Mouse (Mus musculus) olfactory bulb, adult 2 months (tissue): ENCODE data around the gene Zfr2.

ENCODE experiments used
- CTCF ChIP-seq: fragments of 200-500 bp; IDR thresholded peaks from 2 replicates; pipeline ENCODE4 v1.5.1; 2012; ENCODE audit warnings: low read depth, mild to moderate bottlenecking, low read length, moderate library complexity; ENCODE audit not compliant: insufficient read depth
- POLR2A ChIP-seq: fragments of 200-500 bp; IDR thresholded peaks from 2 replicates; pipeline ENCODE4 v1.6.1; 2012; ENCODE audit warnings: mild to moderate bottlenecking, low read depth, low read length, moderate library complexity; ENCODE audit not compliant: insufficient read depth

- TF ChIP-seq POLR2A (no peak), CTCF (peak; percentile 79)
These were observed 15.0 kb upstream of the Zfr2 start for GRCm38 (mm10) chr10:81217964-81218363.
